Mouse (Mus musculus) forebrain, embryonic 14.5 days (tissue): ENCODE results near the gene Capn8. TPM values are rescaled to one million over a fixed set of nuclear protein-coding genes. Genes with fewer than 3 reads are reported as not detected.

Source experiments
- ATAC-seq: fragments of 200-750 bp; cut with Nextera tagmentation; 2 replicates; pipeline ENCODE4 v1.8.0; 2017; ENCODE audit warnings: mild to moderate bottlenecking, moderate library complexity
- DNase-seq: peaks from one replicate; pipeline ENCODE4 v3.0.0-alpha.2; 2015; ENCODE audit warnings: low spot score
- H3K27ac ChIP-seq: fragments of 300-500 bp; sonication (generic); 2 replicates; pipeline ENCODE4 v1.5.1; 2014; ENCODE audit warnings: low read depth, mild to moderate bottlenecking, control low read depth, low read length, moderate library complexity
- H3K27me3 ChIP-seq: fragments of 300-500 bp; sonication (generic); replicated peaks from 2 replicates; pipeline ENCODE4 v1.6.1; 2014; ENCODE audit warnings: low read length, control low read depth, mixed read lengths; ENCODE audit not compliant: control insufficient read depth, insufficient read depth
- H3K36me3 ChIP-seq: fragments of 300-500 bp; sonication (generic); 2 replicates; pipeline ENCODE4 v1.6.1; 2014; ENCODE audit warnings: low read length, control low read depth; ENCODE audit not compliant: control insufficient read depth, insufficient read depth
- H3K4me1 ChIP-seq: fragments of 300-500 bp; sonication (generic); 2 replicates; pipeline ENCODE4 v1.6.1; 2014; ENCODE audit warnings: antibody characterized with exemption, low read length, control low read depth; ENCODE audit not compliant: control insufficient read depth, insufficient read depth
- H3K4me2 ChIP-seq: fragments of 300-500 bp; sonication (generic); 2 replicates; pipeline ENCODE4 v1.6.1; 2014; ENCODE audit warnings: mild to moderate bottlenecking, control low read depth, low read length
- H3K4me3 ChIP-seq: fragments of 300-500 bp; sonication (generic); 2 replicates; pipeline ENCODE4 v1.5.1; 2014; ENCODE audit warnings: low read depth, low read length, control low read depth
- H3K9ac ChIP-seq: fragments of 300-500 bp; sonication (generic); 2 replicates; pipeline ENCODE4 v1.6.1; 2014; ENCODE audit warnings: mild to moderate bottlenecking, low read length, control low read depth, moderate library complexity
- H3K9me3 ChIP-seq: fragments of 300-500 bp; sonication (generic); replicated peaks from 2 replicates; pipeline ENCODE4 v1.6.1; 2016; ENCODE audit warnings: low read length, control low read depth, mixed read lengths; ENCODE audit not compliant: control insufficient read depth
- WGBS: fragments of 180-500 bp; shearing (Covaris S2); extraction: QIAGEN DNeasy Blood & Tissue Kit; methylation state at CpG from one replicate; pipeline ENCODE4 v1.1.7; 2014; 5-methylcytosine and 5-hydroxymethylcytosine counted together
- polyA plus RNA-seq: library from polyadenylated mRNA; unstranded; fragments of >200 nt; fragmentation: Nextera tagmentation; extraction: Ambion mirVana; gene quantifications from 2 replicates; pipeline ENCODE4 v1.2.1, GENCODE M21; 2014

The Capn8 gene
- polyA plus RNA-seq, 1 experiment from 2014 or later, result 0.06 TPM

- no peak overlapping the region for H3K4me2 ChIP-seq
- peaks cover 6% of the 10 kb centered on the region; the same call in 1 of the 2 replicates for H3K4me1 ChIP-seq
- DNase-seq (peak; percentile 68), ATAC-seq (peak; percentile 77)
- no peaks in the 10 kb centered on the region for H3K27me3 ChIP-seq
- no peaks in the 10 kb centered on the region for H3K9me3 ChIP-seq
- no peaks in the 10 kb centered on the region for H3K36me3 ChIP-seq
- no peak overlapping the region for H3K9ac ChIP-seq
- no peak overlapping the region for H3K27ac ChIP-seq
- H3K4me3 ChIP-seq, result no peak overlapping the region
- 35% methylated on average over 6 of the region's 6 CpGs for WGBS
Observed at GRCm38 (mm10) chr1:182645211-182645668, 80.4 kb downstream of the Capn8 start.

- H3K27ac ChIP-seq, result no peak overlapping the region
- no peak for DNase-seq
Observed at GRCm38 (mm10) chr1:182646796-182647195, 82.0 kb downstream of the Capn8 start.

GRCm38 (mm10) chr1:182657760-182658159 is 93.0 kb downstream of the Capn8 start:
- WGBS, result 12% methylated on average over 6 of the region's 6 CpGs
- Histone ChIP-seq H3K9me3 (no peaks in the 10 kb centered on the region), H3K36me3 (no peaks in the 10 kb centered on the region), H3K27me3 (no peaks in the 10 kb centered on the region), H3K4me1 (no peaks in the 10 kb centered on the region), H3K9ac (no peak overlapping the region), H3K4me3 (no peak overlapping the region), H3K4me2 (no peak overlapping the region), H3K27ac (no peak overlapping the region)
- ATAC-seq, result no peak
- DNase-seq, result peak; percentile 71

More at GRCm38 (mm10) chr1:182646796-182647195, 82.0 kb downstream of the Capn8 start:
- H3K4me3 ChIP-seq, result no peak overlapping the region
- no peak for ATAC-seq
- H3K9ac ChIP-seq, result no peak overlapping the region
- no peaks in the 10 kb centered on the region for H3K27me3 ChIP-seq
- WGBS, result 37% methylated on average over 3 of the region's 3 CpGs
- H3K9me3 ChIP-seq, result no peaks in the 10 kb centered on the region
- H3K4me2 ChIP-seq, result no peak overlapping the region
- no peaks in the 10 kb centered on the region for H3K36me3 ChIP-seq
- peaks cover 5% of the 10 kb centered on the region; the same call in 1 of the 2 replicates for H3K4me1 ChIP-seq

- Histone ChIP-seq H3K4me1 (no peaks in the 10 kb centered on the region), H3K27ac (no peak overlapping the region), H3K9ac (no peak overlapping the region), H3K4me3 (no peak overlapping the region), H3K27me3 (no peaks in the 10 kb centered on the region), H3K4me2 (no peak overlapping the region), H3K36me3 (no peaks in the 10 kb centered on the region), H3K9me3 (no peaks in the 10 kb centered on the region)
- DNase-seq (no peak), ATAC-seq (no peak)
- WGBS, result 88% methylated on average over 7 of the region's 7 CpGs
Observed at GRCm38 (mm10) chr1:182660365-182660764, 95.6 kb downstream of the Capn8 start.

GRCm38 (mm10) chr1:182663671-182664070 is 98.9 kb downstream of the Capn8 start:
- WGBS, result 46% methylated on average over 11 of the region's 11 CpGs
- Histone ChIP-seq H3K9ac (no peak overlapping the region), H3K4me3 (no peak overlapping the region), H3K4me1 (no peaks in the 10 kb centered on the region), H3K4me2 (no peak overlapping the region), H3K27me3 (no peaks in the 10 kb centered on the region), H3K27ac (no peak overlapping the region), H3K9me3 (no peaks in the 10 kb centered on the region), H3K36me3 (no peaks in the 10 kb centered on the region)
- peak; percentile 65; the same call in 1 of the 2 replicates for ATAC-seq
- DNase-seq, result peak; percentile 67

- ATAC-seq (no peak), DNase-seq (no peak)
- Histone ChIP-seq H3K9me3 (no peaks in the 10 kb centered on the region), H3K4me2 (no peak overlapping the region), H3K4me1 (no peaks in the 10 kb centered on the region), H3K4me3 (no peak overlapping the region), H3K27ac (no peak overlapping the region), H3K27me3 (no peaks in the 10 kb centered on the region), H3K36me3 (no peaks in the 10 kb centered on the region), H3K9ac (no peak overlapping the region)
- 53% methylated on average over 4 of the region's 4 CpGs for WGBS
Observed at GRCm38 (mm10) chr1:182664841-182665240, 100.0 kb downstream of the Capn8 start.

GRCm38 (mm10) chr1:182667281-182667680 is 102.5 kb downstream of the Capn8 start:
- peak; percentile 12 for DNase-seq
- Histone ChIP-seq H3K4me3 (no peak overlapping the region), H3K27ac (no peak overlapping the region), H3K9me3 (no peaks in the 10 kb centered on the region), H3K4me1 (peaks cover 3% of the 10 kb centered on the region; the same call in 1 of the 2 replicates), H3K27me3 (no peaks in the 10 kb centered on the region), H3K4me2 (no peak overlapping the region), H3K36me3 (no peaks in the 10 kb centered on the region), H3K9ac (no peak overlapping the region)
- WGBS, result 82% methylated on average over 3 of the region's 3 CpGs
- ATAC-seq, result peak; percentile 45; the same call in 1 of the 2 replicates

GRCm38 (mm10) chr1:182669741-182670140 is 104.9 kb downstream of the Capn8 start:
- Histone ChIP-seq H3K36me3 (no peaks in the 10 kb centered on the region), H3K9ac (no peak overlapping the region), H3K9me3 (no peaks in the 10 kb centered on the region), H3K4me3 (no peak overlapping the region), H3K4me2 (no peak overlapping the region), H3K27me3 (no peaks in the 10 kb centered on the region), H3K27ac (no peak overlapping the region), H3K4me1 (peaks cover 3% of the 10 kb centered on the region; the same call in 1 of the 2 replicates)
- DNase-seq (no peak), ATAC-seq (no peak)
- WGBS, result 78% methylated on average over 11 of the region's 11 CpGs

- Histone ChIP-seq H3K36me3 (no peaks in the 10 kb centered on the region), H3K9ac (no peak overlapping the region), H3K27me3 (no peaks in the 10 kb centered on the region), H3K4me1 (peaks cover 3% of the 10 kb centered on the region; the same call in 1 of the 2 replicates), H3K27ac (no peak overlapping the region), H3K4me2 (no peak overlapping the region), H3K9me3 (no peaks in the 10 kb centered on the region), H3K4me3 (no peak overlapping the region)
- WGBS, result 35% methylated on average over 11 of the region's 11 CpGs
- peak; percentile 53 for DNase-seq
- no peak for ATAC-seq
Observed at GRCm38 (mm10) chr1:182670563-182671342, 105.9 kb downstream of the Capn8 start.
